Mouse (Mus musculus): Measurements from ENCODE around the gene Oxt. TPM values are rescaled to one million over a fixed set of nuclear protein-coding genes. Genes with fewer than 3 reads are reported as not detected.
"Not testable (repeated sequence)": the region's sequence is repeated elsewhere in the genome, so short reads cannot be mapped to it uniquely, and the experiment has no call there.

Gene Oxt
- not detected in 2 replicates for polyA plus RNA-seq (2012; rRNA removed)

DNA sequence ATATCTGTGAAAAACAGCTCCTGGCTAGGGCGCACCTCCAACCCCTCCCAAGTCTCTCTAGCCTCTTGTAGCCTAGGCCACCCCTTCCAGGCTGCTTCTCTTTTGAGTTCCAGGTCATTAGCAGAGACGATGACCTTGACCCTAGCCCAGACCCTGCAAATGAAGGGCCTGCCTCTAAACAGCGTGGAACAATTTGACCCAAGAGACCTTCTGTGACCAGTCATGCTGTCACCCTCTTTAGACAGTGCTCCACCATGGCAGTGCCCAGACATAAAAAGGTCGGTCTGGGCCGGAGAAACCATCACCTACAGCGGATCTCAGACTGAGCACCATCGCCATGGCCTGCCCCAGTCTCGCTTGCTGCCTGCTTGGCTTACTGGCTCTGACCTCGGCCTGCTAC is at the start of gene Oxt:
Oxt (plus strand) TSS at position 301 of the 400 bp plus-strand sequence.
- no peak for DNase-seq (ENCODE audit: low read depth, low spot score)
- WGBS = 78% methylated on average over 9 of the region's 9 CpGs

GRCm38 (mm10) chr2:130528457-130528856 is 47.5 kb upstream of the Oxt start:
- 88% methylated on average over 6 of the region's 6 CpGs for WGBS
- no peak for DNase-seq (ENCODE audit: low read depth, low spot score)

- DNase-seq (ENCODE audit: low read depth, low spot score) = no peak
Measured at GRCm38 (mm10) chr2:130529290-130529689, 46.7 kb upstream of the Oxt start.

GRCm38 (mm10) chr2:130529925-130530324 is 46.0 kb upstream of the Oxt start:
- 89% methylated on average over 7 of the region's 7 CpGs for WGBS
- no peak for DNase-seq (ENCODE audit: low read depth, low spot score)

More at GRCm38 (mm10) chr2:130529290-130529689, 46.7 kb upstream of the Oxt start:
- WGBS = 75% methylated on average over 2 of the region's 2 CpGs

DNA sequence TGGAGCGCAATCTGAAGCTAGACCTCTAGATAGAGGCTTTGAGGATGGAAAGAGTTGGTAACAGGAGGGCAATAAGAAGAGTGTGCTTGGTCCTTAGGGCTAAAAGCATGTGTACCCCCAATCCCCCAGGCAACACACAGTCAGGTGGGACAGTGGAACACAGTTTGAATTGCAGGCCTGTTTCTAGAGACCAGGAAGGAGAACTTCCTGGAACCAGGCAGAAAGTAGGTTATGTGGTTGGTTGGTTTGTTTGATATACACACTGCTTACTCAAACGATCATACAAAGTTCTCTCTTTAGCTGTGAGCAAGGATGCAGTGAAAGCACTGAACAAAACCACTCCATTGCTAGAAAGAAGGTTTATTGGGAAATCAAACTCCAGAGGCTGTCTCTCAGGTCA is 43.8 kb upstream of the Oxt start:
- WGBS = 57% methylated on average over 2 of the region's 2 CpGs
- no peak for DNase-seq (ENCODE audit: low read depth, low spot score)

- WGBS = 92% methylated on average over 6 of the region's 6 CpGs
- no peak for DNase-seq (ENCODE audit: low read depth, low spot score)
Measured at GRCm38 (mm10) chr2:130535017-130535416, 41.0 kb upstream of the Oxt start.

GRCm38 (mm10) chr2:130536890-130537289 is 39.1 kb upstream of the Oxt start:
- 48% methylated on average over 3 of the region's 3 CpGs for WGBS
- DNase-seq (ENCODE audit: low read depth, low spot score) = no peak

DNA sequence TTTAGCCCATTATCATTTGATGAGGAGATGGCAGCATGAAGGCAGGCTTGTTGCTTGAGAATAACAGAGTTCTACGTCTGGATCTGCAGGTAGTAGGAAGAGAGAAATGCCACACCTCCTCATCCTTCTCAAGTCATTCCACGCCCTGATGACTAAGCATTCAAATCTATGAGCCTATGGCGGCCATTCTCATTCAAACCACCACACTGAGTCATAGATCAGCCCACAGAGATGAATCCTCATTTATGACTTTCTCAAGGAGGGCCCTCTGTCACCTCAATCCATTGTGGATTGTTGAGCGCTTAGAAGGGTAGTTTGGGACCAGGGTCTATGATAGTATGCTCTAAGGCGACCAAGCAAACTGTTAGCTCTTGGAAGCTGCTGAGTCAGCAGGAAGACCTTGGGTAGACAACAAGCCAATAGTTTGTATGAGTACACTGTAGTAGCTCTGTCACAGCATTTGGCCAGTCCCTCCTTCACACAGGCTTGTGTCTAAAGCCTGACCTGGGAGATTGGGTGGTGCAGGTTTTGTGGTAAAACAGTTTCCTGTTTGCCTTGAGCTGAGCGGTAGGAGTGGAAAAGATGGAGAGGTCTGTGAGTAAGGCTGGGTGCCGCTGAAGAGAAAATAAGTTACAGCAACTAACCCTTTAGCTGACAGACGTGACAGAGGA is 37.0 kb upstream of the Oxt start:
- 90% methylated on average over 8 of the region's 8 CpGs for WGBS
- DNase-seq (ENCODE audit: low read depth, low spot score) = no peak

DNA sequence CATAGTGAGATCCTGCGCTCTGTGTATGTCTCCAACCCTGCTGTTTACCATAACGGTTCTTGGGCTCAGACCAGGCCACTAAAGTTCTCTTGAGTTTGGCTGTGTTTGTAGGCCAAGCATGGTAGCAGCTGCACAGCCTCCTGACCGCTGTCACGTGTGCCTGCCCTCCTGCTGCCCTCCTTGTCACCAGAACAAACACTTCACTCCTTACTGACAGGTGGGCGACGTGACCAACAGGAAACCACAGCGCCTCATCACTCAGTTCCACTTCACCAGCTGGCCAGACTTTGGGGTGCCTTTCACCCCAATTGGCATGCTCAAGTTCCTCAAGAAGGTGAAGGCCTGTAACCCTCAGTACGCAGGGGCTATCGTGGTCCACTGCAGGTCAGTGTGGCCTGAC is 35.7 kb upstream of the Oxt start:
- no peak for DNase-seq (ENCODE audit: low read depth, low spot score)
- WGBS = 89% methylated on average over 9 of the region's 9 CpGs

DNA sequence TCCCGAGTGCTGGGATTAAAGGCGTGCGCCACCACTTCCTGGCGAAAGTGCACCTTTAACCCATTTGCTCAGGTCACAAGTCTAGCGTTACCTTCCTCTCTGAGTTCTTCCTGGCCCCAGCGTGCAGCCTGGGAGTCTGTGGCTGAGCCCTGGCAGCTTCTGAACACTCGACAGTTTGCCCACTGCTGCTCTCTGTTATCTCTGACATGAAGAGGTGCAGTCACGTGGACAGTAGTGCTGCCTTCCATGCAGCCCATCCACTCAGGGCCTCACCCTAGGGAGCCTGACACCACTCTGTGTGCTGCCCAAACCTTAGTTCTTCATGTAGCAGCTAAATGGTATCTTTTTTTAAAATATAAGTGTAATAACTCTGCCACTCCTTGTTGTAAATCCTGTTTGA is 29.0 kb upstream of the Oxt start:
- DNase-seq (ENCODE audit: low read depth, low spot score) = no peak
- WGBS = 86% methylated on average over 8 of the region's 8 CpGs

DNA sequence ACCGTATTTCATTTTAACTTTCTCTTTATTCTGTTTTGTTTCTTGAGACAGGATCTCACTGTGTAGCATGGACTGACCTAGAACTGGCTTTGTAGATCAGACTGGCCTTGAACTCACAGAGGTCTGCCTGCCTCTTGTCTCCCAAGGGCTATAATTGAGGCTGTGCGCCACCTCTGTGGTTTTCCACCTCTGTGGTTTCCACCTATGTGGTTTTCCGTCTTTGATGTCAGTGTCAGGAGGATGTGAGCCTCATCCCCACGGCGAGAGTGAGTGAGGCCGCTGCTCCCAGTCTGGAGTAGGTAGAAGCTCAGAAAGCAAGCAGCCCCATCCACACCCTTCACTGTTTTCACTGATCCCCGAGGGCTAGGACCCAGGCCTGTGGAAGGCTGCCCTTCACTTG is 21.1 kb upstream of the Oxt start:
- DNase-seq (ENCODE audit: low read depth, low spot score) = no peak

DNA sequence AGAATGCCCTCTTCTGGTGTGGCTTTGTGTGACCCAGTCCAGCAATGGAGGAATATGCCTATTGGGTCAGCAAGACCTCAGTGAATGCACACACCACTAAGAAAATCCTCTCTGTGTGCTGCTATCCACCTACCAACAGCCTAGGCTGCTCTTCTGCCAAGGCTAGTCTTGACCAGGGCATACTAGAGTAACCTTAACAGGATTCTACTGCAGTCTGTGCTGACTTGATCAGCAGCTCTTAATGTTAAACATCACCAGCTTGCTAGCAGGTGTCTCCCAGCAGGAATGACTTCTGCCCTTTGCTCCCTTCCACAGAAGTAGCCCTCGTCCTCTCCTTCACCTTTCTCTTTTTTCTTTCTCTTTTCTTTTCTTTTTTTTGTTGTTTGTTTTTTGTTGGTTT is 19.7 kb upstream of the Oxt start:
- 63% methylated on average over 1 of the region's 1 CpGs for WGBS
- DNase-seq (ENCODE audit: low read depth, low spot score) = no peak

More for the DNA sequence above, 21.1 kb upstream of the Oxt start:
- 81% methylated on average over 7 of the region's 7 CpGs for WGBS

- 100% methylated on average over 2 of the region's 2 CpGs for WGBS
Measured at GRCm38 (mm10) chr2:130557462-130557861, 18.5 kb upstream of the Oxt start.

GRCm38 (mm10) chr2:130558015-130558414 is 18.0 kb upstream of the Oxt start:
- no peak for DNase-seq (ENCODE audit: low read depth, low spot score)
- 84% methylated on average over 2 of the region's 2 CpGs for WGBS

More at GRCm38 (mm10) chr2:130557462-130557861, 18.5 kb upstream of the Oxt start:
- DNase-seq (ENCODE audit: low read depth, low spot score) = no peak

- DNase-seq (ENCODE audit: low read depth, low spot score) = peak; percentile 72
- WGBS = 1% methylated on average over 61 of the region's 61 CpGs
Measured at GRCm38 (mm10) chr2:130563212-130564055, 12.5 kb upstream of the Oxt start, which contains the start of gene Mrps26. Gene Mrps26, plus strand, starts transcription at chr2:130563742.

- WGBS = 1% methylated on average over 23 of the region's 23 CpGs
- no peak for DNase-seq (ENCODE audit: low read depth, low spot score)
Measured at GRCm38 (mm10) chr2:130564063-130564462, 11.9 kb upstream of the Oxt start.

- whole genome bisulfite sequencing = 82% methylated on average over 8 of the region's 8 CpGs
- no peak for DNase-seq (ENCODE audit: low read depth, low spot score)
Measured at GRCm38 (mm10) chr2:130564983-130565382, 11.0 kb upstream of the Oxt start.

- 73% methylated on average over 4 of the region's 4 CpGs for WGBS
- no peak for DNase-seq (ENCODE audit: low read depth, low spot score)
Measured at GRCm38 (mm10) chr2:130568921-130569320, 7.1 kb upstream of the Oxt start.

GRCm38 (mm10) chr2:130569926-130570325 is 6.0 kb upstream of the Oxt start:
- DNase-seq (ENCODE audit: low read depth, low spot score) = no peak

DNA sequence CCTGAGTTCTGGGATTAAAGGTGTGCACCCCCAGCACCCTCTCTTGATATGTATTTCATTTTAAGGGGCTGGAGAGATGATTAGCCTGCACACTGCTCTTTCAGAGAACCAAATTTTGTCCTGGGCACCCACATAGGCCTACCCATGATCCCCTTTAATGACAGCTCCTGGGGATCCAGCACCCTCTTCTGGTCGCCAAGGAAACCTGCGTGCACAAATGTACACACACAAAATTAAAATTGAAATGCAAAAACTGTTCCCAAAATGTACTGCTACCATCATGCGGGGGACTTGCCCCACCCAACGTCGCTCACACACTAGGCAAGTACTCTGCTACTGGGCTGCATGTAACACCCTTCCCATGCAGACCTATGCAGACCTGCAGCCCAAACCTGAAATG is 1.0 kb upstream of the Oxt start:
- 88% methylated on average over 5 of the region's 5 CpGs for WGBS
- DNase-seq (ENCODE audit: low read depth, low spot score) = no peak

DNA sequence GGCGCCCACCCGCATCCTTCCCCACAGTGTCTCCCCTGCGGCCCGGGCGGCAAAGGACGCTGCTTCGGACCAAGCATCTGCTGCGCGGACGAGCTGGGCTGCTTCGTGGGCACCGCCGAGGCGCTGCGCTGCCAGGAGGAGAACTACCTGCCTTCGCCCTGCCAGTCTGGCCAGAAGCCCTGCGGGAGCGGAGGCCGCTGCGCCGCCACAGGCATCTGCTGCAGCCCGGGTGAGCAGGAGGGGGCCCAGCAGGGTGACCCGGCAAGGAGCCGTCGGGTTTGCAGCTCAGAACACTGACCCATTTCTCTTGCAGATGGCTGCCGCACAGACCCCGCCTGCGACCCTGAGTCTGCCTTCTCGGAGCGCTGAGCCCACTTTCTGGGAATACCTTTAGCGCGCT is 591 bp downstream of the Oxt start:
- 6% methylated on average over 32 of the region's 32 CpGs for WGBS
- DNase-seq (ENCODE audit: low read depth, low spot score) = not testable (repeated sequence)
